Mouse (Mus musculus) lung, postnatal 4 days (tissue): ENCODE results near the gene Smagp.

Experiments used
- DNase-seq, 2 experiments: peaks; one replicate each; pipeline ENCODE4 v3.0.0; 2021

Gene Smagp

GRCm38 (mm10) chr15:100636700-100637501 is at the start of gene Smagp:
Gene Smagp (minus strand): TSS chr15:100636940.
- DNase-seq = peak; percentile 70 to 82

- no peak for DNase-seq
Measured at GRCm38 (mm10) chr15:100686434-100686833, 49.7 kb upstream of the Smagp start.

GRCm38 (mm10) chr15:100685849-100686248 is 49.1 kb upstream of the Smagp start:
- DNase-seq = no peak

- no peak for DNase-seq
Measured at GRCm38 (mm10) chr15:100685255-100685654, 48.5 kb upstream of the Smagp start.

- DNase-seq = no peak
Measured at GRCm38 (mm10) chr15:100684450-100684849, 47.7 kb upstream of the Smagp start.

- DNase-seq = peak; percentile 73 to 87
Measured at GRCm38 (mm10) chr15:100683041-100683440, 46.3 kb upstream of the Smagp start.

GRCm38 (mm10) chr15:100681770-100682169 is 45.0 kb upstream of the Smagp start:
- DNase-seq = no peak

- no peak for DNase-seq
Measured at GRCm38 (mm10) chr15:100680381-100680780, 43.6 kb upstream of the Smagp start.

GRCm38 (mm10) chr15:100679005-100679404 is 42.3 kb upstream of the Smagp start:
- DNase-seq = peak in 1 of 2 experiments; percentile 27

GRCm38 (mm10) chr15:100678581-100678980 is 41.8 kb upstream of the Smagp start:
- peak; percentile 51 to 55 for DNase-seq

GRCm38 (mm10) chr15:100677675-100678074 is 40.9 kb upstream of the Smagp start:
- no peak for DNase-seq

- no peak for DNase-seq
Measured at GRCm38 (mm10) chr15:100676521-100676920, 39.8 kb upstream of the Smagp start.

GRCm38 (mm10) chr15:100675486-100675885 is 38.7 kb upstream of the Smagp start:
- DNase-seq = no peak

- DNase-seq = no peak
Measured at GRCm38 (mm10) chr15:100674566-100674965, 37.8 kb upstream of the Smagp start.

GRCm38 (mm10) chr15:100673585-100674391 is 37.0 kb upstream of the Smagp start:
- peak in 1 of 2 experiments; percentile 40 for DNase-seq

GRCm38 (mm10) chr15:100670833-100671232 is 34.1 kb upstream of the Smagp start:
- DNase-seq = no peak

GRCm38 (mm10) chr15:100670004-100670403 is 33.3 kb upstream of the Smagp start:
- no peak for DNase-seq

GRCm38 (mm10) chr15:100669337-100669736 is 32.6 kb upstream of the Smagp start, which contains the start of gene Bin2:
Gene Bin2 (minus strand): TSS chr15:100669553.
- peak; percentile 78 to 79 for DNase-seq

GRCm38 (mm10) chr15:100667871-100668545 is 31.3 kb upstream of the Smagp start:
- DNase-seq = no peak

- DNase-seq = no peak
Measured at GRCm38 (mm10) chr15:100667420-100667819, 30.7 kb upstream of the Smagp start.

- no peak for DNase-seq
Measured at GRCm38 (mm10) chr15:100666851-100667250, 30.1 kb upstream of the Smagp start.

GRCm38 (mm10) chr15:100666219-100666696 is 29.5 kb upstream of the Smagp start:
- peak; percentile 51 to 55 for DNase-seq
